Mouse (Mus musculus) v-Abl transformed pro-B cells (cell line): Measurements from ENCODE around the gene Sco1.

Experiments
- in situ Hi-C, 2 experiments: fragments of 400-800 bp; cut with MboI; formaldehyde crosslinking; loops; one replicate each; pipeline ENCODE4 v1.15.1; 2025; ENCODE audit not compliant: unreplicated experiment in 2 of 2

Gene Sco1

DNA sequence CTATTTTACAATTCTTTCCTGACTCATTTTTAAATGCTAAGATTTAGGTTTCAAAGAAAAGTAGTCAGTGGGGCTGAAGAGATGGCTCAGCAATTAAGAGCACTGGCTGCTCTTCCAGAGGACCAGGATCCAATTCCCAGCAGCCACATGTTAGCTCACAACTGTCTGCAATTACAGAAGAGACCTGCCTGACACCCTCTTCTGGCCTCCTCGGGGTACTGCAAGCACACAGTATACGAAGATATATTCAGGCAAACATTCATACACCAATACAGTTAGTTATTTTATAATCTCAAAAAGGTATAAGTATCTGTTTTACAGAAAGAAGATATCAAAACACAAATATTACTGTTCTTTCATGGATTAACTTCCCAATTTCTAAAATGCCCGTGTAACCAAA, 12.7 kb upstream of the Sco1 start:
- in situ Hi-C loops, result loop anchor here in 1 of 2 experiments (25.0 kb wide), 1 partner anchor 1227 kb away; the partner anchor contains the start of gene Zkscan6

DNA sequence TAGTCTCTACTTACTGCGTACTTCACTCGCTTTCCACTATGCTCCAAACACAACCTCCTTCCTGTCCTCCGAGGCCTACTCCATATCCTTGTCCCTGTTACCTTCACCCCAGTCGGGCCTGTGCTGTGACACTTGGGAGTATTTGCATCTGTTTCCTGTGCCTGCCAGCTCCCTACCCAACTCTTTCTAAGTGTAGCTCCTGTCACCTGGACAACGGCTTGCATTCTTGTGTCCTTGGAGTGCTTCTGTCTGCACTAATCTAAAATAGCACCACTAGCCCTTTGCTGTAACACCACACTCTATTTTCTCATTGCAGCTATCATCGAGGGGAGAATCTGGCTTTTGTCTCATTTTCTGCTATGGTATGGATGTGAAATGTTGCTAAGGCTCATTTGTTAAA, 12.0 kb upstream of the Sco1 start:
- in situ Hi-C loops, result loop anchor here in 1 of 2 experiments (25.0 kb wide), 1 partner anchor 1228 kb away; the partner anchor contains the start of gene Zkscan6

DNA sequence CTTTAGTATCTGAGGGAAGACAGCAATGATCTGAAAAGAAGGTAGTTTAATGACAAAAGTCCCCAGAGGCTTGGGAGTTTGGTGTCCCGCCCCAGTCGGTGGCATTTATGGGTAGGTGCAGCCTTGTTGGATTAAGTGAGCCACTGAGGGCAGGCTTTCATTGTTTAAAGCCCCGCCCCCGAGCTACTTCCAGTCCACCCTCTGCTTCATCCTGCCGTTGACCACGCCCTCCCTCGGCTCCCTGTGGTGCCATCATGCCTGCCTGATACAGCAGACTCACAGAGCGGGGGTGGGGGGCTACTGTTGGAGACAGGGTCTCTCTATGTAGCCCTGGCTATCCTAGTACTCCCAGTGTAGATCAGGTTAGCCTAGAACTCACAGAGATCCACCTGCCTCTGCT, 9.5 kb upstream of the Sco1 start:
- in situ Hi-C loops, result loop anchor here in 1 of 2 experiments (25.0 kb wide), 1 partner anchor 1231 kb away; the partner anchor contains the start of gene Zkscan6

DNA sequence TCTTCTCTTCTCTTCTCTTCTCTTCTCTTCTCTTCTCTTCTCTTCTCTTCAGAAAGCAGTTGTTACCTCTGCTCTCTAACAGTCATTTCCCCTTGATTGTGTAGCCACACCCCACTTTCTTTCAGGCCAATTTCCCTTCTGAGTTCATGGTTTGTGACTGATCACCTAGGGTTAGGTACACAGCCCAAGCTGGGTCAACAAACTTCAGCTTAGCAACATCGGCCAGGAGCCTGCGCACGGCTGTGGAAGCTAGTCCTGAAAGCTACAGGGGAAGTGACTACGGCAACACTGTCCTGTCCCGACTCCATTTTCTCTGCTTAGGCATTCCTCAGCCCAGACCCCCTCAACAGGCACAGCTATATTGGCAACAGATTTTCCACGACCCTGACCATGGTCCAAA, 7.5 kb upstream of the Sco1 start:
- in situ Hi-C loops, result loop anchor here in 1 of 2 experiments (25.0 kb wide), 1 partner anchor 1233 kb away; the partner anchor contains the start of gene Zkscan6

DNA sequence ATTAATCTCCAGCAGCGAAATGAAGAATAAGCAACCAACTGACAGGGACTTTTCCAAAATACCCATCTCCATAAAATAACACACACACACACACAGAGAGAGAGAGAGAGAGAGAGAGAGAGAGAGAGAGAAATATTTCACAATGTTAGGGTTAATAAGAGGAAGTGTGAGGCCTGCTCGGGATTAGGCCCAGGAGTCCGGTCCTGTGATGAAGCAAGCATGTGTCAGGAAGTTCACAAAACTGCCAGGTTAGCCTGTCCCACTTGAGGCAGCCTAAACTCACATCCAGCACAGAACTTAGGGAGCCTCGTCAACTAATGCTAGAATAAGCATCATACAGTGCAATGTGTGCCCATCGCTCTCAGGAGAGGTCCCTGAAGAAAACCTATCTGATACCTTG, 5.3 kb upstream of the Sco1 start:
- in situ Hi-C loops, result loop anchor here in 1 of 2 experiments (25.0 kb wide), 1 partner anchor 1235 kb away; the partner anchor contains the start of gene Zkscan6

DNA sequence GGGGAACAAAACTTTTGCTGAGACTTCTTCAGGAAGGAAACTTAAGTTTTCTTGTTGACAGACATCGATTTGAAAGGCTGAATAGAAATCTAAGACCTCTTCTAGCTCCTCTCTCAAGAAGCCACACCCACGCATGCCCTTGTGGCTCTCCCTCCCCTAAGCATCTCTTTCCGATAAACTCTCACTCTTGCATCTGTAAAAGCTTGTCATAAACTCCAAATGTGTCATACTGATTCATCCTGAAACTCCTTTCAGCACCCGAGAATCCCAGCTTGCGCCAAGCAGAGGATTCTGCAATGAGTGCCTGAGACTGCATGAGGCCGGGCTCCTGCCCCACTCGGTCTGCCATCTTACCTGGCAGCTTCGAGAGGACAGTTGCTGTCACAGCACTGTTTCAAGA, 4.0 kb upstream of the Sco1 start:
- in situ Hi-C loops, result loop anchor here in 1 of 2 experiments (25.0 kb wide), 1 partner anchor 1236 kb away; the partner anchor contains the start of gene Zkscan6

DNA sequence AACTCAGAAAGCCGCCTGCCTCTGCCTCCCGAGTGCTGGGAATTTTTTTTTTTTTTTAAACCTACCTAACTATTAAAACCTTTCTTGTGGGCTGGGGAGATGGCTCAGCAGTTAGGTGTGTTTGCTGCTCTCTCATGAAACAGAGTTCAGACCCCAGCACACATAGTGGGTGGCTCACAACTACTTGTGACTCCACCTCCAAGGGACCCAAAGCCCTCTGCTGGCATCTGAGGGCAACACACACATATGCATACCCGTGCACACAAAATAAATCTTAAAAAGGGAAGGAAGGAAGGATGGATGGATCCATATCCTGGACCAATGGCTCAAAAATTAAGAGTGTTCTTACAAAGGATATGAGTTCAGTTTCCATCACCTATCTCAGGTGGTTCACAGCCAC, 3.2 kb upstream of the Sco1 start:
- in situ Hi-C loops, result loop anchor here in 1 of 2 experiments (25.0 kb wide), 1 partner anchor 1237 kb away; the partner anchor contains the start of gene Zkscan6

DNA sequence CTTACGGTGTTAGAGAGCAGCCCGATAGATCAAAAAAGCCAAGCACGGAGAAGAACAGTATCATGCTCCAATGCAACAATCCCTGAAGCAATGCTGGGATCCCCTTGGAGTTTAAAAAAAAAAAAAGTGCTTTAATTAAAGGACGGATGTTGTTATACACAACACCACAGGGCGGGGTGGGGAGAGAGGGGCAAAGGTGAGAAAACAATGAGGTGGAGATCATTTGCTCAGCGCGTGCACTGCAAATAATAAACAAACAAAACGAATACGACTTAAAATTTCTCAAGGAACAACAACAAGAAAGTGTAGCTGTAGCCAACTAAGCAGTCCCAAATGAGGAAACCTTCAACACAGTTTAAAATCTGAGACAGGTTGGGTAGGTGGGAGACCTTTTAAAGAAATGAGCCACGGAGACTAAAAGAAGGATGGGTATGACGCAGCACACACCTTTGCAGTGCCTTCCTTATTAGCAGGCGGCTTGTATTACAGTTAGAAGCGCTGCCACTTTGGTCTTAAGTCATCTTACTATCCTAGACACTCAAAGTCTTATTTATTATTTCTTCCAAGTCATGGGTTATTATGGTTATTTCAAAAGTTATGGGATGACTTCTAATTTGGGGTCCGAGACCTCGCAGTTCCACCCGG, 672 bp upstream of the Sco1 start:
- in situ Hi-C loops, result no loop called here

DNA sequence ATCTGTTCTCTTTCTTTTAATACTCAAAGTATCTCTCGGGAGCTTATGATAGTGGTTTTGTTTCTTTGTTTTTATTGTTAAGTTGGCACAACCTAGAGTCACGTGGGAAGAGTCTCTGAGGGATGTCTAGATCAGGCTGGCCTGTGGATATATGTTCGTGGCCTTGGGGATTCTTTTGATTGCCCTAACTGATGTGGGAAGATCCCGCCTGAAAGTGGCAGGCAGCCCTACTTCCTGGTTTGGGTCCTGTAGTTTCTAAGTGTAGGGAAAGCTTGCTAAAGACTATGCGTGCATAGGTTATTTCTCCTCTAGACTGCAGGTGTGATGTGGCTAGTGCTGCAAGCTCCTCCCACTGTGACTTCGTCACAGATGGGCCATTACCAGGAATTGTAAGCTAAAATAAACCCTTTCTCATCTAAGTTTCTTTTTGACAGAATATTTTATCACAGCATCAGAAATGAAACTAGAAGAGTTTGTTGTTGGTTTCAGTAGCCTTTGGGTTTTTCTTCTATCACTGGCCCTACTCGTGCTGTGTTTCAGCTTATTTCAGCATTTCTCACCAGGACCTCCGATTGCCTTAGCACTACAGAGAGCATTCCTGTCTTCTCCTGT, 2.4 kb downstream of the Sco1 start:
- in situ Hi-C loops, result no loop called here

DNA sequence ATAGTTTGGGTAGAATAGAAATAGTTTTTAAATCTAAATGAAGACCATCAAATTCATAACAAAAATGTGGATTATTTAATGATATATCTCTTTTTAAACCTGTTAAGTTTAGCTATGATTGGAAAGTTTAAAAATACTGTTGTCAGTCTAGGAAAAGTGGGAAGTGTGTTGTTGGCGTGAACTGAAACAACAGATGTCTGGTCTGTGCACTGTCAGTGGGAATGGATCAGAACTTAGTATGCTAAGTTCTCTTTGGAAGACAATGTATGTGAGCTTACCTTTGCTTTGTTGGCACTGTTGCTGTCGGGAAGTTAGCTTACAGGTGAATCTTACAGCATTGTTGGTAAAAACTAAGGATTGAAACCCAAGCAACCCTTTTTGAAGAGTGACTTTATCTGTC, 8.8 kb downstream of the Sco1 start:
- in situ Hi-C loops, result no loop called here

DNA sequence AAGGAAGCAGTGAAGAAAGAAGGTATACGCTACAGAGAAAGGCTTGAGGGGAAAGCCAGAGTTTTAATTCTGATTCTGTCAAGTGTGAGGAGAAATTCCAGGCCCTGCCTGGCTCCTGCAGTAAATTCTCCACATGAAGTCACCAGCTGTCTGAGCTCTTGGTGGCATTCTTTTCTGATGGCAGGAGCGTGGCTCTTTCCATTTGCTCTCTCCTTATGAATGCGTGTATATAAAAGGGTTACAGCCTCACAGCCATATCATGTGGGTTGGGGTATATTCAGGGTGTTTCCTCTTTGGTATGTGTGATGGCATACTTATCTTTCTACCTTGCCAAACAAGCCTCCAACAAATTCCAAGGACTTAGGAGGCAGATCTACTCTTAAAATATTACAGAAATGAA, 10.3 kb downstream of the Sco1 start:
- in situ Hi-C loops, result no loop called here

DNA sequence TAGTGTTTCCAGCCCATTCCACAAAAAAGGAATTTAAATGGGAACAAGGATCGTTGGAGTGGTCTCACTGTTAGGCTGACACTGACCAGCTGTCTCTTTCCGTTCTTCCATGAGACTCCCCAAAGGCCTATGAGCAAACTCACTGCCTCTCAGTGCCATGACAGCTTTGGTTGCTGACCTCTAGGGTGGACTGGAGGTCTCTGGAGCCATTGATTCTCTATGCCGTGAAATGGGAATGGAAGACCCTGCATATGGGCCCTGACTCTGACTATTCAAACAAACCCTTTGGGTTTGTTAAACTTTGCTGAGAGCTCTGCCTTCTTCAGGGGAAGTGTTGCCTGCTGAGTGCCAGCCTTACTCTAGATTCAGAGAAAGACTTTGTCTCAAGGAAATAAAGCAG, 15.3 kb downstream of the Sco1 start:
- in situ Hi-C loops, result no loop called here

DNA sequence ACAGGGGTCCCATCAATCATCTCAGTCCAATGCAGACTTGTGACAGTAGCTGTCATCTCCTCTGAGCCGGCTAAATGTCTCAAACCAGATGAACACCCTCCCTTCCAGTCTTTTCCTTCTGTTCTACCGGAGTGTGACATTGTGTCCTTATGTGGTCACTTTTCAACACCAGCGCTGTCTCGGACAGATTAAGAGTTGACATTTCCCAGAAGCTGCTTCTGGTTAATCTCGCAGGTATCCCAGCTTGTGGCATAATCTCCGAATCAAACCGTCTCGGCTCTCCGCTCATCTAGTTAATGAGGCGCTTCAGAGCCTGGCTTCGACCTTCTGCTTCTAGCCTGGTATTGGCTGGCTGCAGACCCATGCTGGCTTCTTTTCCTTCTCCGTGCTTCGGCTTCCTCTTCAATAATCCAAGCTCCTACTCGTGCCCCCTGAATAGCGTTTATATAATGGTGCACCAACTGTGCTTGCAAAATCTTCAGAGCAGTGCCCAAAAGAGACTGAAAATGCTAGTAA, 20.2 kb downstream of the Sco1 start:
- in situ Hi-C loops, result no loop called here

DNA sequence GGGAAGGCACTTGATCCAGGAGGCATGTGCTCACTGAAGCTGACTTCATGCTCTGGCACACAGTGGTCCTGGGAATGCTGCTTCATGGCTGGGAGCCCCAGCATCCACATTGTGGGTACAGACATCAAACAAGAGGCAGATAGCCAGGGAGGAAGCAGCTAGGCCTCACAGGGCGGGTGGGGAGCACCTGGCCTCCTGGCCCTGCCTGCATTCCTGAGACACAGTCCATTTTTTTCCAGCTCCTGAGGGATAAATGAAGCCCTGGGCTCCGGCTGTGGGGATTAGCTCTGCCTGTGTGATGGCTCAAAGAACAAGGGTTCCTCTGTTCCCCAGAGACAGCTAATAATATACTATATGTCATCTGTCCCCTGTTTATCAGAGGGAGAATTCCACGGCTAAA, 22.6 kb downstream of the Sco1 start:
- in situ Hi-C loops, result loop anchor here in 1 of 2 experiments (25.0 kb wide), 1 partner anchor 1888 kb away; no protein-coding TSS in a partner anchor

DNA sequence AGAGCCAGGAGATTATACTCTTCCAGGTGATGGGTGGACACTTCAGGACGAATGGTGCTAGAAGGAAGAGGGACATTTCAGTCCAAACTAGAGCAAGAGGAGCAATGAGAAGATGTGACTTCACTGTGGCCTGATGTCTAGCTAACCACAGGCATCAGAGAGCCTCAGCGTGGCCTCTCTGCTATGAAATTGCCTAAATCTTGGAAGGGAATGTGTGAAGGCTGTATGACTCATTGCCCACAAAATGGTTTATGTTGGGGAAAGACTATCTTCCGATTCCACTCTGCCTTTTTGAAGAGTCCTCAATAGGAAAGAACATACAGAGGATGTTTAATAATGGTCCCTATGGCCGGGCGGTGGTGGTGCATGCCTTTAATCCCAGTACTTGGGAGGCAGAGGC, 24.3 kb downstream of the Sco1 start:
- in situ Hi-C loops, result loop anchor here in 1 of 2 experiments (25.0 kb wide), 1 partner anchor 1889 kb away; no protein-coding TSS in a partner anchor

DNA sequence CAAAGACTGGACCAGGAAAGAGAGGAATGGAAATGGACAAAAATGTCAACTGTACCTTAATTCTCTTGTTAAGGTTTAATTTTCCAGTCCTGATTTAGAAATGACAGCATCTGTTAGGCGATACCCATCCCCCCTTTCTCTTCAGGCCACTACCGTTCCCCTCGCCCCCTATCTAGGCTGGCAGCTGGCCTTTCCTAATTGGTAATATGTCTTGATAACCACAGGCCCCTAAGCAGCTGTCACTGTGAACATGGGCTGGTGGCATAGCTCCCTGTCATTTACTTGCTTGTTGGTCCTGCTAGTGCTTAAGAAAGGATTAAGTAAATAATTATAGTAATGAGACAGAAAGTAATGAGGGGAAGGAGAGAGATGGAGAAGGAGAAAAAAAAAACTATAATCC, 25.0 kb downstream of the Sco1 start:
- in situ Hi-C loops, result loop anchor here in 1 of 2 experiments (25.0 kb wide), 1 partner anchor 1890 kb away; no protein-coding TSS in a partner anchor

DNA sequence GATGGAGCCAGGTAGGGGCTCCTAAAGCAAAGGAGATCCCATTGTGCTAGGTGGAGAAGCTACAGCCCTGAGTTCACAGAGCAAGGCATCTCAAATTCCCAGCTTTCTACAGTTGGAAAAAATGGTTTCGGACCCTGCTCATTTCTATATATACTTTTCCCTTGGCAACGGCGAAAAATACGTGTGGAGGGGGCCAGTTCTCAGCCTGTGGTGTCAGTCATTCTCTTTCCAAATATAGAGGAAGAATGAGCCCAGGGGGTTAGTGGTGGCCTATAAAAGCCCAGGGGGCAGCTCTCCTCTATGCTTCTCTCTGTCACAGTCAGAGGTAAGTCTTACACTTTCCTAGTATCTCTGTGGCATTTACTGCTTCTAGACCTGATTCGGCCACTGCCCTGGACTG, 25.5 kb downstream of the Sco1 start, which contains the start of gene Myh3:
TSS of gene Myh3 (plus strand) at position 301 of the 400 bp plus-strand sequence.
- in situ Hi-C loops, result loop anchor here in 1 of 2 experiments (25.0 kb wide), 1 partner anchor 1891 kb away; no protein-coding TSS in a partner anchor

DNA sequence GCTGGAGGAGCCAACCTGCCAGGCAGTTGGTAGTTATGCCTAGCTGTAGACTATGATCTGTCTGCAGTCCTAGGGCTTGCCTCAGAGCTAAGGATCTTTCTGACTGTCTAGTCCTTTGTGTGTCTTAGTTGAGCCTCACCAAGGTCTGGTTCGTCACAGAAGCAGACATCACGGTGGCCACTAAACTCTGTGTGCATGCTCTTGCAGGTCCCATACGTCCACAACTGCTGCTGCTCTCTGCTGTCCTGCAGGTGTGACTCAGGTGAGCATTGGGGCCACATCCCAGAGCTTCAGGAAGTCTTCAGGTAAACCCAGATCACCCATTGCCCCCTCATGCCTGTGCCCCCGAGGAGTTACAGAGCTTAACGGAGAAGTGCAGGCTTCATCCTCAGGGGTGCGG, 26.4 kb downstream of the Sco1 start:
- in situ Hi-C loops, result loop anchor here in 1 of 2 experiments (25.0 kb wide), 1 partner anchor 1892 kb away; no protein-coding TSS in a partner anchor

DNA sequence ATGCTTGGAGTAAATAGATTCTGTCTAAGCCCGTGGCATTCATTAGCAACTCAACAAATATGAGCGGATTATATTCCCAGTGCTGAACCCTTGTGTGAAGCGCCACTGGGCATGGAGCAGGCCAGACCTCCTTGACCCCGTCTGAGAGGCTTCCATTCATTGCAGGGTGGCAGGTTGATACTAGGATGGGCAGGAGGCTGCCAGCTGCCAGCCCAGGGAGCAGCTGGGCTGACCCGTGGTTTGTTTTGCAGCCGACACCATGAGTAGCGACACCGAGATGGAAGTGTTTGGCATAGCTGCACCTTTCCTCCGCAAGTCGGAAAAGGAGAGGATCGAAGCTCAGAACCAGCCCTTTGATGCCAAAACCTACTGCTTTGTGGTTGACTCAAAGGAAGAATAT, 27.3 kb downstream of the Sco1 start:
- in situ Hi-C loops, result loop anchor here (5.0 to 25.0 kb wide), 3 partner anchors 52 to 1892 kb away; partner anchors contain the start of gene Tmem220 (in 2 of the 2)

DNA sequence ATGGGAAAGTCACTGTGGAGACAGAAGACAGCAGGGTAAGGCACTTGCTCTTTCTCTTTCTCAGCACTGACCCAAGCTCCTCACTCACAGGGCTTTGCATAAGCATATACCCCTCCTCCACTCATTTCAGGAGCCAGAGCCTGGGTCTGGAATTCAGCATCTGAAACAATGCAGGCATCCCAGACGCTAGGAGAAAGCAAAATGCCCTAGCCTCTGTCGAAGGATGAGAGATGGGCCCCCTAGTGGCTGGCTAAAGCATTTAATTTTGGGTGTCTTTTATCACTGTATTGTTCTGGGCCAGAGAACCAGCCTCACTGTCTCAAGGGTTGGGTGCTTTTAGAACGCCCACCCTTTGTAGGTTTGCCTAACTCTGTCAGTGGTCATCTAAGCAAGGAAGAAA, 27.7 kb downstream of the Sco1 start:
- in situ Hi-C loops, result loop anchor here (5.0 to 25.0 kb wide), 3 partner anchors 53 to 1893 kb away; partner anchors contain the start of gene Tmem220 (in 2 of the 2)

DNA sequence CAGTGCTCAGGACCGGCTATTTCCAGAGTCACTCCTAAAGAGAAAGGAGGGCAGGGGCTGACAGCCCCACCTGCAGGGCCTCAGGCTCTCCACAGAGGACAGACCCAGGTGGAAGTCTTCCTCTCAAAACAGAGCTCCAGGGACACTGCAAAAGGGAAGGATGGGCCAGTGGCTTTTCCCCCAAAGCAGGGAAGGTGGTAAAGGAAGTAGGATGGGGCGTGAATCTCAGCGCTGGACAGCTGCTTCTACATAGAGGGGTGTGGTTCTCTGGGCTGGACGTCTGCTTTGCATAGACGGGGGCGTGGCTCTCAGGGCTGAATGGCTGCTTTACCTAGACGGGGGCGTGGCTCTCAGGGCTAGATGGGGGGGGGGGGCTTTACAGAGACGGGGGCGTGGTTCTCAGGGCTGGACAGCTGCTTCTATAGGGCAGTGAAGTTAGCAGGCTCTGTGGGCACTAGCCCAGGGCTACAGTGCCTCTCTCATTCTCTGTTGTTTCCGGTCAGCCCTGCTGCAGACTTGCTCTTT, 28.7 kb downstream of the Sco1 start:
- in situ Hi-C loops, result loop anchor here (5.0 to 25.0 kb wide), 3 partner anchors 54 to 1894 kb away; partner anchors contain the start of gene Tmem220 (in 2 of the 2)
